Mouse (Mus musculus): ENCODE data around the gene Ogn.

Gene Ogn

GRCm38 (mm10) chr13:49646019-49646418 is 38.2 kb downstream of the Ogn start:
- no peak for DNase-seq

- no peak for DNase-seq
These were observed 43.3 kb downstream of the Ogn start for GRCm38 (mm10) chr13:49651136-49651535.

GRCm38 (mm10) chr13:49651781-49652351 is 44.0 kb downstream of the Ogn start:
- DNase-seq: no peak

- DNase-seq: peak; percentile 99
These were observed 44.8 kb downstream of the Ogn start, which contains the start of the genes Cenpp and Nol8 for GRCm38 (mm10) chr13:49652481-49653179. Cenpp (minus strand) TSS chr13:49652785. Nol8 (plus strand) TSS chr13:49653078.

- DNase-seq: no peak
These were observed 45.3 kb downstream of the Ogn start for GRCm38 (mm10) chr13:49653180-49653541.

All from thymus, postnatal 25 days (tissue).